Mouse (Mus musculus) liver, embryonic 13.5 days (tissue): ENCODE results near the gene Zp2. TPM values are rescaled to one million over a fixed set of nuclear protein-coding genes. Genes with fewer than 3 reads are reported as not detected.
A peak's percentile ranks its signal among the peaks of the same experiment; 100 is the strongest.

Experiments
- ATAC-seq: fragments of 200-750 bp; cut with Nextera tagmentation; 2 replicates; pipeline ENCODE4 v1.8.0; 2017; ENCODE audit warnings: low read depth, mild to moderate bottlenecking, moderate number of reproducible peaks, moderate library complexity
- DNase-seq: peaks from one replicate; pipeline ENCODE4 v3.0.0; 2022
- H3K27ac ChIP-seq: fragments of 300-500 bp; sonication (generic); 2 replicates; pipeline ENCODE4 v1.5.1; 2015; ENCODE audit warnings: moderate library complexity, mild to moderate bottlenecking, inconsistent platforms
- H3K27me3 ChIP-seq: fragments of 300-500 bp; sonication (generic); 2 replicates; pipeline ENCODE4 v1.6.1; 2015; ENCODE audit warnings: mild to moderate bottlenecking, inconsistent platforms
- H3K36me3 ChIP-seq: fragments of 300-500 bp; sonication (generic); 2 replicates; pipeline ENCODE4 v1.6.1; 2015; ENCODE audit warnings: mild to moderate bottlenecking, inconsistent platforms
- H3K4me1 ChIP-seq: fragments of 300-500 bp; sonication (generic); replicated peaks from 2 replicates; pipeline ENCODE4 v1.6.1; 2015; ENCODE audit warnings: inconsistent platforms
- H3K4me2 ChIP-seq: fragments of 300-500 bp; sonication (generic); 2 replicates; pipeline ENCODE4 v1.6.1; 2015; ENCODE audit warnings: inconsistent platforms, mild to moderate bottlenecking, moderate library complexity
- H3K4me3 ChIP-seq: fragments of 300-500 bp; sonication (generic); replicated peaks from 2 replicates; pipeline ENCODE4 v1.5.1; 2015; ENCODE audit warnings: mild to moderate bottlenecking, inconsistent platforms
- H3K9ac ChIP-seq: fragments of 300-500 bp; sonication (generic); 2 replicates; pipeline ENCODE4 v1.6.1; 2015; ENCODE audit warnings: mild to moderate bottlenecking, inconsistent platforms
- H3K9me3 ChIP-seq: fragments of 300-500 bp; sonication (generic); replicated peaks from 2 replicates; pipeline ENCODE4 v1.6.1; 2016; ENCODE audit warnings: inconsistent platforms
- WGBS: fragments of 180-500 bp; shearing (Covaris S2); methylation state at CpG from one replicate; pipeline ENCODE4 v1.1.7; 2015; ENCODE audit not compliant: insufficient replicate concordance; 5-methylcytosine and 5-hydroxymethylcytosine counted together
- polyA plus RNA-seq: library from polyadenylated mRNA; unstranded; fragments of >200 nt; fragmentation: Nextera tagmentation; extraction: Ambion mirVana; gene quantifications from 2 replicates; pipeline ENCODE4 v1.2.1, GENCODE M21; 2015

Gene Zp2
- polyA plus RNA-seq, 1 experiment from 2014 or later, result not detected

GRCm38 (mm10) chr7:120174723-120175504 is 29.8 kb upstream of the Zp2 start:
- WGBS, result 55% methylated on average over 11 of the region's 11 CpGs
- Histone ChIP-seq H3K27me3 (no peaks in the 10 kb centered on the region), H3K36me3 (no peaks in the 10 kb centered on the region), H3K4me2 (peak overlapping the region; percentile 44), H3K9ac (peak overlapping the region; percentile 49), H3K4me3 (peak overlapping the region; percentile 45), H3K9me3 (no peaks in the 10 kb centered on the region), H3K27ac (no peak overlapping the region), H3K4me1 (no peaks in the 10 kb centered on the region; the same call in 1 of the 2 replicates)
- peak; percentile 36; the same call in 1 of the 2 replicates for ATAC-seq
- DNase-seq, result no peak

- H3K4me2 ChIP-seq, result peak within 1 kb of the TSS; percentile 44
- no peaks in the 10 kb centered on the region for H3K36me3 ChIP-seq
- no peaks in the 10 kb centered on the region for H3K9me3 ChIP-seq
- peak within 1 kb of the TSS; percentile 49 for H3K9ac ChIP-seq
- ATAC-seq (peak; percentile 86), DNase-seq (peak; percentile 4)
- H3K27me3 ChIP-seq, result no peaks in the 10 kb centered on the region
- H3K4me3 ChIP-seq, result peak within 1 kb of the TSS; percentile 45
- H3K27ac ChIP-seq, result peak within 1 kb of the TSS; percentile 64
- 61% methylated on average over 10 of the region's 10 CpGs for WGBS
- no peaks in the 10 kb centered on the region; the same call in 1 of the 2 replicates for H3K4me1 ChIP-seq
Observed at GRCm38 (mm10) chr7:120173603-120174244, 28.6 kb upstream of the Zp2 start, which contains the start of gene Anks4b. Gene Anks4b, plus strand, starts transcription at chr7:120173858.

- no peaks in the 10 kb centered on the region for H3K27me3 ChIP-seq
- H3K27ac ChIP-seq, result no peak overlapping the region
- no peak overlapping the region for H3K4me3 ChIP-seq
- 68% methylated on average over 1 of the region's 1 CpGs for WGBS
- no peak overlapping the region for H3K9ac ChIP-seq
- ATAC-seq (no peak), DNase-seq (no peak)
- H3K4me2 ChIP-seq, result no peak overlapping the region
- no peaks in the 10 kb centered on the region for H3K9me3 ChIP-seq
- no peaks in the 10 kb centered on the region for H3K36me3 ChIP-seq
- H3K4me1 ChIP-seq, result no peaks in the 10 kb centered on the region; the same call in 1 of the 2 replicates
Observed at GRCm38 (mm10) chr7:120172188-120172700, 27.2 kb upstream of the Zp2 start.

GRCm38 (mm10) chr7:120163581-120164251 is 18.6 kb upstream of the Zp2 start:
- no peak for ATAC-seq

DNA sequence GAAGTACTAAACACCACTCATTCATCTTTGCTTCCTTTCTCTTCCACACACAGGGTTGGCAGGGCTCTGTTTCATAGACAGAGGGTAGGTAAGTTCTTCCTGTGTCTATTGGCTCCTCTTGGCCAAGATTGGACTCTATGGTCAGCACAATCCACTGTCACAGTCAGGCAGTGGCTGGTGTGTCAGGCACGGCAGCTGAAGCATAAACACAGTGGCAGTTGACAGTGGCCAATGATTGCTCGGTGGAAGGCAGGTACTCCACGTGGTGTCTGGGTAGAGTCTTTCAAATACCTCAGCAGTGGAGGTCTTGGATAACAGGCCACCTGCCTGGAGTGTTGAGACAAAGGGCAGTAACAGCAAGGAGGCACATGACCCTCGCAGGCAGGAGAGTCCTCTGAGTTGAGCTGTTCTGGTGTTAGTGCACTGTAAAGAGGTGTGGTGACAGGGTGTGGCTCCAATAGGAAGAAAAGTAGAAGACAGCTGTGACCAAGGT is 13.1 kb upstream of the Zp2 start:
- Histone ChIP-seq H3K27me3 (no peaks in the 10 kb centered on the region), H3K9ac (no peak overlapping the region), H3K9me3 (no peaks in the 10 kb centered on the region), H3K4me1 (no peaks in the 10 kb centered on the region), H3K36me3 (no peaks in the 10 kb centered on the region), H3K4me2 (no peak overlapping the region), H3K4me3 (no peak overlapping the region), H3K27ac (no peak overlapping the region)
- ATAC-seq (no peak), DNase-seq (no peak)
- 33% methylated on average over 4 of the region's 4 CpGs for WGBS

More at GRCm38 (mm10) chr7:120163581-120164251, 18.6 kb upstream of the Zp2 start:
- Histone ChIP-seq H3K36me3 (no peaks in the 10 kb centered on the region), H3K4me3 (no peak overlapping the region), H3K27ac (no peak overlapping the region), H3K4me1 (no peaks in the 10 kb centered on the region), H3K9me3 (no peaks in the 10 kb centered on the region), H3K27me3 (no peaks in the 10 kb centered on the region), H3K9ac (no peak overlapping the region), H3K4me2 (no peak overlapping the region)
- no peak for DNase-seq
- 74% methylated on average over 11 of the region's 11 CpGs for WGBS

- Histone ChIP-seq H3K4me2 (no peak overlapping the region), H3K36me3 (no peaks in the 10 kb centered on the region), H3K4me1 (no peaks in the 10 kb centered on the region), H3K9ac (no peak overlapping the region), H3K27ac (no peak overlapping the region), H3K4me3 (no peak overlapping the region), H3K27me3 (no peaks in the 10 kb centered on the region), H3K9me3 (no peaks in the 10 kb centered on the region)
- ATAC-seq (no peak), DNase-seq (no peak)
- WGBS, result 50% methylated on average over 5 of the region's 5 CpGs
Observed at GRCm38 (mm10) chr7:120157575-120158061, 12.5 kb upstream of the Zp2 start.

DNA sequence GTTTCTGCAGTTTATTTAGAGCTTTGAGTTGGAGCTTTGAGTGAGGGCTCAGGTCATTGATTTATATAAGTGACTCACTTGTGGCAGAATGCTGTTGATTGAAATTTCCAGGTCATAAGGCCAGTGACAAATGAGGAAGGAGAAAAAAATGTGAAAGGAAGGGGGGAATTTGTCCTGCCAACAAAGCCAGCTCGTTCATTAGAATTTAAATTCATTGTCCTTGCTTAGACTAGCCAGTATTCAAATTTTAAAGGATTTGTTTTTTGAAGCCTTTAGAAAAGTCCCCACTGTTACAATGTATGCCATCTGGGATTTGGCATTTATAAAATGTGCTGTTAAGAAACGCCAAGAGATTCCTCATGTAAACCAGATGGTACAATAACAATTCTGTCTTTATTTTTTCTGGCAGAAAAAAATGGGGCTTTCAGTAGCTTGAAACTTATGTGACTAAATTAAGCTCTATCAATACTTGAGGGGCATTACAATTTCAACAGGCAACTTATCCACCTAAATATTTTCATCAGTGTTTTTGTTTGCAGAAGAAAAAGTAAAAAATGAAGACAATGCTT is 11.8 kb upstream of the Zp2 start:
- no peak overlapping the region for H3K27ac ChIP-seq
- no peak overlapping the region for H3K4me2 ChIP-seq
- 45% methylated on average over 2 of the region's 2 CpGs for WGBS
- no peak overlapping the region for H3K9ac ChIP-seq
- no peaks in the 10 kb centered on the region for H3K36me3 ChIP-seq
- no peaks in the 10 kb centered on the region for H3K4me1 ChIP-seq
- H3K9me3 ChIP-seq, result no peaks in the 10 kb centered on the region
- H3K4me3 ChIP-seq, result no peak overlapping the region
- H3K27me3 ChIP-seq, result no peaks in the 10 kb centered on the region
- DNase-seq (no peak), ATAC-seq (no peak)

DNA sequence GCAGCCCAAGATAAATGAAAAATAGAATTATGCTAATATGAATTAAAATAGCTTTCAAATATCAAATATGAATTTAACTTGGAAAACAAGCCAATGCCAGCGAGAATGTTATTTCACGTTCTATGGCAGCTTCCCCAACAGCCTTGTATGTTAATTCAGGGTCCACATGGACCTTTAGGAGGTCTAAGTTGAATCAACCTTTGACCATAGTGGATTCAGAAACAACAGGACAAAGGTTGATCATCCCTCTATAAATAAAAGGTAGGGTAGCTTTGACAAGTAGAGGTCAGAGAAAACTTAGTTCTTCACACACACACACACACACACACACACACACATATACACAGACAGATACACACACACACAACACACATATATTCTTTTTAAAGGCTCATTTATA is 5.8 kb upstream of the Zp2 start:
- Histone ChIP-seq H3K9ac (no peak overlapping the region), H3K4me2 (no peak overlapping the region), H3K4me3 (no peak overlapping the region), H3K36me3 (no peaks in the 10 kb centered on the region), H3K9me3 (no peaks in the 10 kb centered on the region), H3K4me1 (no peaks in the 10 kb centered on the region), H3K27ac (no peak overlapping the region), H3K27me3 (no peaks in the 10 kb centered on the region)
- DNase-seq, result no peak
- ATAC-seq, result no peak
- WGBS, result 43% methylated on average over 2 of the region's 2 CpGs

DNA sequence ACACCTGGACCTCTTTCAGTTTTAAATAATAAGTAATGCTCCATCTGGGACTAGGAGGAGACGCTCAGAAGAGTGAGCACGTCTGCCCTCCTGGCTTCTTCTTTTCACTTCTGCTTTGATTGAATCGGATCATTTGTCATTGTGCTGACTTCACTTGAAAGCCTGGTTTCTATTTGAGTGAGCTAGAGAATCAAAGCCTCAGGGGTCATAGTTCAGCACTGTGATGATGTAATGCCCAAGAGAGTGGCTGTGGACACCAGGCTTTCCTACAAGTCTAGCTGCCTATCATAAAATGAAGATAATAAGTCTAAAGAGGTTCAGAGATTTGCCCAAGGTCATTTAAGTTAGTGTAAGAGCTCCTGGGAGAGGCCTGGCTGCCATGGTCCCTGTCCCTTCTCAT is 5.2 kb upstream of the Zp2 start:
- Histone ChIP-seq H3K36me3 (no peaks in the 10 kb centered on the region), H3K27me3 (no peaks in the 10 kb centered on the region), H3K4me2 (no peak overlapping the region), H3K9ac (no peak overlapping the region), H3K4me3 (no peak overlapping the region), H3K27ac (no peak overlapping the region), H3K9me3 (no peaks in the 10 kb centered on the region), H3K4me1 (no peaks in the 10 kb centered on the region)
- ATAC-seq (peak; percentile 62), DNase-seq (no peak)
- 28% methylated on average over 3 of the region's 3 CpGs for WGBS

DNA sequence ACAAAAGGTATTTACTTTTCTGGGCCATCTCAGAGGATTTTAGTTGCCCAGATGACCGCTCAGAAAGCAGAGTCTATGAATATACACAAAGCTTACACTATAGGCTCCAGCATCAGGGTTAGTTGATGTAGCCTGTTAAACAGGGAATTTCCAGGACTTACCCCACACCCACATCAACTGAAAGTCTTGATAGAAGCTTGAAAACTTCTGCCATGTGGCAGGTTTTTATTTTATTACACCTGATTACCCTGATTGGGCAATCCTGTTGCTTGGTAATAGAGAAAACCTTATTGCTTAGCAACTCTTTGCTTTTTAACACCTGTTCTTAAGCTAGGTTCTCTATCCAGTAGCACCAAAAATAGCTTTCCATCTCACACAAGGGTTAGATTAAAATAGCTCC is 2.3 kb downstream of the Zp2 start:
- H3K4me2 ChIP-seq, result no peak overlapping the region
- H3K36me3 ChIP-seq, result no peaks in the 10 kb centered on the region
- no peaks in the 10 kb centered on the region for H3K9me3 ChIP-seq
- ATAC-seq, result no peak
- no peak overlapping the region for H3K9ac ChIP-seq
- no peak overlapping the region for H3K27ac ChIP-seq
- H3K4me3 ChIP-seq, result no peak overlapping the region
- H3K27me3 ChIP-seq, result no peaks in the 10 kb centered on the region
- 66% methylated on average over 1 of the region's 1 CpGs for WGBS
- DNase-seq, result no peak
- no peaks in the 10 kb centered on the region for H3K4me1 ChIP-seq

DNA sequence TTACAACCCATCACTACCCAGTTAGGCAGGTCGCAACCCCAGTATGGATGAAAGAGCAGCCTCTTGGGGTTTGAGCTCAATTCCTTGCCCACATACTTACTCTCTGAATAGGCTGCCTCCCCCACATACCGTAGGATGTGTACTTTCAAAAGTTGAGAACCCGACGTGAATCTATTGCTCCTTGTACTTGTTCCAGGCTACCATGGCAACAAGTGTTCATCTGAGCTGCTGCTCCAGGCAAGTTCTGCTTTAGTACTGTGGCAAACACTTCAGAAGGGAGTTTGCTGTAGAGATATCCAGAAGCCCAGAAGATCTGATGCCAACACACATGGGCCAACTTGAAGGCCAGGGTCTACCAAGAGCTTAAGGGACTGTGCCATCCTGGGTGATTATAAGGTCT is 16.1 kb downstream of the Zp2 start:
- Histone ChIP-seq H3K36me3 (no peaks in the 10 kb centered on the region), H3K9me3 (no peaks in the 10 kb centered on the region), H3K27ac (no peak overlapping the region), H3K4me2 (no peak overlapping the region), H3K27me3 (no peaks in the 10 kb centered on the region), H3K4me1 (no peaks in the 10 kb centered on the region), H3K9ac (no peak overlapping the region), H3K4me3 (no peak overlapping the region)
- WGBS, result 80% methylated on average over 4 of the region's 4 CpGs
- ATAC-seq (no peak), DNase-seq (no peak)
